Mouse (Mus musculus) T-helper 2 cell (primary cell): ENCODE measurements around the gene Zbtb20.

Source experiments
- in situ Hi-C: fragments of 300-600 bp; cut with MboI, MseI; formaldehyde crosslinking; loops from one replicate; pipeline ENCODE4 v1.15.1; 2025; ENCODE audit warnings: high pct_unique_total_duplicates

The Zbtb20 gene

DNA sequence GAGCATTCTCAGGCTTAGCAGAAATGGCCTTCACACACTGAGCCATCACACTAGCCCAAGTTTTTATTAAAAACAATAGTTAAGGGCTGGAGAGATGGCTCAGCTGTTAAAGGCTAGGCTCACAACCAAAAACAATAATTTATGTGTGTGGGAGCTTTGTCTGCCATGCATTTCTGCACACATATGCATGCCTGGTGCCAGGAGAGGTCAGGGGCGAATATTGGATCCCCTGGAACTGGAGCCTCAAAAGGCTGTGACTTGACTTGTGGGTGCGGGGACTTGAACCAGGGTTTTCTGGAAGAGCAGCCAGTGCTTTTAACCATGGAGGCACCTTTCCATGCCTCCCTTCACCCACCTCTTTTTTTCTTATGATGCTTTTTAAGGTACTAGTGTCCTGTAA lies 685.6 kb downstream of the Zbtb20 start:
- in situ Hi-C loops, result no loop called here

DNA sequence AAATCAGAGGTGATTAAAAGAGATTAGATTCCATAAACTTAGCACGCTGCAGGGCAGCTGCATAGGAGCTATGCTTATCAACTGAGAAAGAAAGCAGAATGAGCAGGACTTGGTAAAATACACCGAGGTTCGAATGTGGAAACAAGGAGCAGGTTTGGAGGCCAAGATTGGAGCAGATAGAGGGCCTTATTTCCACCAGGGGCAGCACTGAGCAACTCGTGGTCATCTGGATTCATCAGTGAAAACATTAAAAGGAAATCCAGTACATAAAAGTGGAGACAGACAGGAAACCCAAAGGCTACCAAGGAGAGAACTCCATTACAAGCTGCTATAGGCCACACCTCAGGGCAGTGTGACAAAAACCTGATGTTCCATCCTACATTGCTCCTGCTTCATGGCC lies 686.3 kb downstream of the Zbtb20 start:
- in situ Hi-C loops, result no loop called here

DNA sequence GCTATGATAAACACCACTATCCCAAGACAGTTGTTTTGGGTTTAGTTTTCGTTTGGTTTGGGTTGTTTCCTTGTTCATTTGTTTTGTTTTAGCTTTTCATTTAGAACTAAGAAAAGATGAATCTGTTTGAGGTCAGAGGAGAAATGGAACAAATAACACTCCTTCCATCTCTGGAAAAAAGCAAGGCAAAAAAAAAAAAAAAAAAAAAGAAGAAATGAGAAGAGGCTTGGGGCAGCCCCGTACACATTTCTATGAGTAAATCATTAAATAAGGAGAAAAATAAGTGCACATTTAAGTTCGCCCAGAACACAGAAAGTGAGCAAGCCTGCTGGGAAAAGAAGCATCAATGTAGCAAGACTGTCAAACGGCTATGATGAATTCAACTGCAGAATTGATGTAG lies 690.2 kb downstream of the Zbtb20 start:
- in situ Hi-C loops, result no loop called here

DNA sequence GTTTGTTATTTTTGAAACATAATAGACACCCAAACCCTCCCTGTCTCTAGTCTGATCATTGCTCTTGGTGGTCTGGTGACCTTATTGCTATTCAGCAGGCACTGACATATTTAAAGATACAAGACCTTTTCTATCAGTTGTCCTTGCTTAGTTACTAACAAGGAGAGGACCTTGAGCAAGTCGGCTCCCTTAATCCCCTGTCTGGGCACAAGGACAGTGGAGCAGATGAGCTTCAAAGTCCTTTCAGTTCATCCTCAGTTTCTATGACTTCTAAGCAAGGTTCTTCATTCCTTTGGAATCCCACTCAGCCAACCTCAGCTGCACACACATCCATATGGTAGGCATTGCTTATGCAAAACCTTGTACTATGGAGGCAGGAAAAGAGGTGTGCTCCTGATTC lies 690.8 kb downstream of the Zbtb20 start:
- in situ Hi-C loops, result no loop called here

DNA sequence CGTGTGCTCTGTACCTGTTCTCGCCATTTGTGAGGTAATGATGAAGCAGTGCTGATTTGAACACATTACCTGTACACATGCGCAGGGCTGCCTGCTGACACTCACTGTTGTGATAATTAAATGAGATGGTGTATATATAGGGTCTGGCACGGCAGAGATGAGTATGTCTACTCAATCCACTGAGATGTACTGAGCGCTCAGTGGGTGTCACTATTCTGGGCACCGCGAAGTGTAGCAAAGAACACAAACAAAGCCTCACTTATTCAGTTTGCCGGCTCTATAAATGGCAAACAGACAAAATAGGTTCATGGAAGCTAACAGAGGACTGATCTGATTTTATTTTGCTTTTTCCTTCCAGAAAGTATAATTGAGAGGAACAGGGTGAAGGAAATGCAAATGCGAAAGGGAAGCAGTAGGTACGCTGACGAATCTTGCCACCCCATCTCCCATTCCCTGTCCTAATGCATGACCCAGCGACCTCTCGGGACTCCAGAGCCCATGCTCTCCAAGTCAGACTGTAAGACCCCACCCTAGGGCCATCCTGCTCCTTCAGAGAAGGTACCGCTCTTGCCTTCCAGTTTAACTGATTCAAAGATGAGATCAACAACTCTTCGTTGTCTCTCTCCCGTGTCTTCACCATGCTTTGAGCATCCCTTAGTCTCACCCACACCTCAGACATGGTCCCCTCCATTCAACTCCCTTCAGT lies 695.8 kb downstream of the Zbtb20 start:
- in situ Hi-C loops, result no loop called here

DNA sequence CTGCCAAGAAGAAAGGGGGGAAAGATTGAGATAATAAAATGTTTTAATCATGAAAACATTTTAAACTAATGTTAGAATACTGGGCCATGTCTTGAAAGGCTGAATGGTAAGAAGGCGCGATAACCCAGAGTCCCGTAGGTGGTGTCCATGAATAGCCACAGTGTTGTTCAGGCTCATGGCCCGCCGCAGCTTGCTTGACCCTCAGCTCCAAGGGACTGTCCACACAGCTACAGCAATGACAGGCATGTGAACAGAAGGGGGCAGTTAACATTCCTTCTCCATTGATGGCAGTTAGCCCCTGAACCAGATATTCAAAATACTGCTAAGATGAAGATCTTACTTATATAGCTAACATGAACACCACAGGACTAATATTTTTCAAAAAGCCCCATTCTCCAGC lies 696.5 kb downstream of the Zbtb20 start:
- in situ Hi-C loops, result no loop called here

DNA sequence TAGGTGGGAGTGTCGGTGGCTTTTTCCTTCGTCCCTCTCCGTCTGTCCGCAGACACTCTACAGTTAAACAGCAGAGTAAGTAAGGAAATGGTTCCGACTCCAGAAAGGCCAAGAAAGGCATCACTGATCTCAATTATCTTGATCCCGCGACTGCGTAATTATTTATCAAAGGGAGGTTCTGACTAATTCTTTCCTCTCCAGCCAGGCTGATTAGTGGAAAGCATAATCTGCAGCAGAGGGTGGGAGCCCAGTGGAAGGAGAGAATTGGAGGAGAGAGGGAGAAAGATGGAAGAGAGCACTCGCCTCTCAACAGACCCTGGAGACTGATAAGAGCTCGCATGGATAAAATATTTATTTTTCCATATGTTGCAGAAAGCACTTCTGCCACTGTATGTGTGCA lies 697.1 kb downstream of the Zbtb20 start:
- in situ Hi-C loops, result no loop called here

DNA sequence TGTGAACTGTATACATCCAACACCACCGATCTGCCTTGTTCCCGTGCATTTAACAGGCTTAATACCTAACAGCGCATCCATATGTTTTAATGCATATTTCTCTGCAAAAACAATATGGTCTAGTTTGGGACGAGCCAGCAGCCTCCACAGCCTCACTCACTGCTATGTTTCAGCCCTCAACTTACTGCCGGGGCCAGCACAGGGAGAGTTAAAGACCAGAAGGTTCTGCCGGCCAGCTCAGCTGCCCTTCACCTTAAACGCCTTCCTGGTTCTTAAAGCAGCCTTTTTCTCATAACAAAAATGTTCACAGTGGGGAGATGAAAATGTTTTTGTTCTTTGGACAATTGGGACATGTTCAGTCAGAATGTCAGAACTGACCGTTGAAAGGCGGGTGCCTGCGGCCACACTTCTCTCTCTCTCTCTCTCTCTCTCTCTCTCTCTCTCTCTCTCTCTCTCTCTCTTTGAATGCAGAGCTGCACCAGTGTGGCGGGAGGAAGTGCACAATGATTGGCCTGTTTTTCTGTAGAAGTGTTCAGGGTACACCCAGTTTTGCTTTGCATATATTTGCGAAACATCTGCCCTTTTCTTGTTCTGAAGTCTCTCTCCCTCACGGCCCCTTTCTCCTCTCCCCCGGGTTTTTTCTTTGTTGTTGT lies 697.6 kb downstream of the Zbtb20 start:
- in situ Hi-C loops, result no loop called here

DNA sequence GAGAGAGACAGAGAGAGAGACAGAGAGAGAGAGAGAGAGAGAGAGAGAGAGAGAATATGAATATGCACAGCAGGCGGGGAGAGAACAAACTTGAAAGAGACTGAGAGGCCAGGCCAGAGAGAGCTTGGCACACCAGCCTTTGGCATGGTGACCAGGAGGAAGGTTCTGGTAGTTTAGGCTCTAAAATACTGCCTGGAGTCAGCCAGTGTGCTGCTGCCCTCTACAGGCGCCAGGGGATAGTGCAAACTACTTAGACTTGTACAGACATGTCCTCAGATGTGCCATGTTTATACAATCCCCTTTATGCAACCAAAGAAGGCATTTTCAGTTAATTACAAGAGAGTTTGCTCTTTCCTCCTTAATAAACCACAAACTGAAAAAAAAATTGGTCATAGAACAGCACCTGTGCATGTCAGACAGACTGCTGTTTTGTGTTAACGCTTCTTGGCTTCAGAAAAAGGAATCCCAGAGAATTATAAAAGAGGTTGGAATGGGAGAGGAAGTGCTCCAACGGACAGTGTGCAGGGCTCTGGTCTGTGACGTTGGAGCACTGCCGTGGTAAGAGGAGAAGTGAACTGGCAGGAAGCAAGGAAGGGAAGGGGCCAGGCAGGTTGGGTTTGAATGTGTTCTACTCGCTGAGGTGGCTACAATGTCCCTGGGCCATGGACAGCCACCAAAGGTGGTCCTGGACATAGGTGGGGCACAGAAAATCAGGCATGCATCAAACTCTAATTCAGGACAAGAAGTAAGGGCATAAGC lies 698.5 kb downstream of the Zbtb20 start:
- in situ Hi-C loops, result no loop called here

DNA sequence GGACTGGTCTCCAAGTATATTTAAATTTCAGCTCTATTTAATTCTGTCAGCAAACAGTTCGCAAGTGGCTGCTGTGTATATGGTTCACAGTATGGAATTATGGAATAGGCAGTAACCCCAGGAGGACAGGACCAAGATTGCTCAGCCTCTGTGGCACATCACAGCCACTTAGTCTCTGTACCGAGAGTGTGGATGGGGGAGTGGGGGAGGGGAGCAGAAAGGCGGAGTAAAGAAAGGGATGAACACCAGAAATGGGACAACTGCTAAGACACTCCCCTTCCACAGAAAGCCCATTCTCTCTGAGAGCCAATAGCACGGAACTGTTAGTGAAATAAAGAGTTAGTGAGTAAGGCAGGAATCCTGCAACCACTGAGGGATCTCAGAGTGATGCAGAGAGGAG lies 699.4 kb downstream of the Zbtb20 start:
- in situ Hi-C loops, result no loop called here

DNA sequence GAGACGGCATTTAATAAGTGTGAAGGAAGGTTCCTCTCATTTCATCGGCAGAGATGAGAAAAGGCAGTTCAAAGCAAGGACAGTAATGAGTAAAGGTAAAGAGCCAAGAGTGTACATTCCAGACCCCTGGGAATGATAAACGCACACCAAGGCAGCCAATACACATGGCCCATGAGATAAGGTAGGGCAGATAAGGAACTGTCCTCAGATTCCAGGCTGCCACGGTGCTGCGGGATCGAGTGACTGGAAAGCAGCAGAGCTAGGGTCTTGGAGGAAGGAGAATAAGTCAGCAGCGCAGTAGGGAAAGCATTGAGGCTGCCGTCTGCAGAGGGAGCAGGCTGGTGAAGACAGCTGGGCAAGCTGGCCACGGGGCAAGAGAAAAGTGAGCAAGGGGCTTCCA lies 699.8 kb downstream of the Zbtb20 start:
- in situ Hi-C loops, result no loop called here

DNA sequence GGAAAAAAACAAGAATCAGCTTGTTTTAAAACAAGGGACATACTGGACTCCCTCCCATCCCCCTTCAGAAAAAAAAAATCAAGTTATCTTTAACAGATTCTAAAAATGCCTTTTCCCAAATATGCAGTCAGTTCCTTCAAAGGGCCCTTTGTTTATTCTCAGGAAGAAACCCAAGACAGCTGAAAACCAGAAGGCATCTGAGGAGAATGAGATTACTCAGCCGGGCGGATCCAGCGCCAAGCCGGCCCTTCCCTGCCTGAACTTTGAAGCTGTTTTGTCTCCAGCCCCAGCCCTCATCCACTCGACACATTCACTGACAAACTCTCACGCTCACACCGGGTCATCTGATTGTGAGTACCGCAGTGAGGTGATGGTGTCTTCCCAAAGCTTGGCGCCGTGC lies 701.7 kb downstream of the Zbtb20 start:
- in situ Hi-C loops, result no loop called here

DNA sequence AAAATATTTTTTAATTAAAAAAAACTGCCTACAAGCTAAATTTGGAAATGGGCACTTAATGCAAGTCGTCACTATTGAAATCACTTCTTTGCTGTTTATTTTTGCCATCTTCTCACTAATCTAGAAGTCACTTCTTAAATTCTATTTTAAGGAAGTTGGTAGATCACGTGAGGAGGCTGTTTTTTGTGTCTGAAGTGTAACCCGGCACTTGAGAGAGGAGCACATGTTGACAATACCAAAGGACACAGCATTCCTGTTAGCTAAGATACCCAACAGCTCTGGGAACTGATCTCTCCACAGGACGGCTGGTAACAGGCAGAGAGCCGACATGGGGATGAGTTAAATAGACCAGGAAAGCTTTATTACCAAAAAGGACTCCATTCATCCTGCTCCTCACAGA lies 702.7 kb downstream of the Zbtb20 start:
- in situ Hi-C loops, result no loop called here

DNA sequence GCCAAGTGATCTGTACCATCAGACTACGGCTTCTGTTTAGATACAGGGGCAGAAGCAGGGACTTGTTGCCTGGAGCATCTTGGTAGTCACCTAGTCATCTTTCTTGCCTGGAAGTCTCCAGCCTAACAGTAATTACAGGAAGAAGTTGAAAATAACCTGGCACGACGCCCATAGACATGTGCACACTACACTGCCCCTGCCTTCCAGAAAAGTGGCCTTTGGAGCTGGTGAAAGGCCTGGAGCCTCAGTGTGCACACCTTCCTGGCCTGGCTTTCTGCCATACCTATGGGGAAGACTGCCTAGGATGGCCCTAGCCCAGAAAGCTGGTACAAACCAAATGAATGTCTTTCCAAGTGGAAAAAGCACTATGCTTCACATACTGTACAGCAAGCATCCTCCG lies 703.4 kb downstream of the Zbtb20 start:
- in situ Hi-C loops, result no loop called here

DNA sequence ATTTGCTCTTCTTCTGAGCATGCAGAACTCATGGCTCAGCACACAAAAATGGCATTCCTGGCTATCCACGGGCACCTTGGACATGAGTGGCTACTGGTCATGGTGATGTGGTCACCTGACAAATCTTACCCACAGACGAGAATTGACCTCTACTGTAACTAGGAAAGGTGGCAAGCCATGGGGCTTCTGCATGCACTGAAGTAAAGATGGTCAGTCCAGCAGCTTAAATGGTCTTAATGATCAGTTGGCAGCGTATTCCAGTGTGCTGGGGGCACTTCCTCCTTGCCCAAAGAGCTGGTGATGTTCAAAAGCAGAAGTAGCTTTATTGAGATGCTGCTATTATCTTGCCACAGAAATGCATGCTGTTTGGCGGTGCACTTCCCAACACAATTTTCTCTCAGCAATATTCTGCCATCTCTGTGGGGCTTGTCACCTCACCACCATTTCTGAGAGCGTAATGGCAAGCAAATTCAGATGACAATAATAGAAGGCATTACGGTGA lies 704.7 kb downstream of the Zbtb20 start:
- in situ Hi-C loops, result no loop called here

DNA sequence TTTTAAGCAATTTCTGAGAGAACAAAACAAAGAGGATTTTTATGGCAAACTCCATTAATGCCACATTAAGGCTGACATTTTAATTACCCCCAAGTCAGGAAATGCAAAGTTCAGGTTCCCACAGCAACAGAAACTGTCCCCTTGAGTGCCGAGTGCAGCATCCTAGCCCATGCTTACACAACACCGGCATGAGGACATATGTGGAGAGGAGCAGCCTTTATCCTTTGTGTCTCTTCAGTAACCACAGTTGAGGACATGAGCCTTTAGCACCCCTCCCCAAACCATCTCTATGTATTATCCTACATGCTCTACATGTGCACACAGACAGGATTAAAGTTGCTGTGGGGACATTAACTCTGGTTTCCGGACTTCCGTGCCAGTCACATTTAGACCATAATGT lies 705.9 kb downstream of the Zbtb20 start:
- in situ Hi-C loops, result no loop called here

DNA sequence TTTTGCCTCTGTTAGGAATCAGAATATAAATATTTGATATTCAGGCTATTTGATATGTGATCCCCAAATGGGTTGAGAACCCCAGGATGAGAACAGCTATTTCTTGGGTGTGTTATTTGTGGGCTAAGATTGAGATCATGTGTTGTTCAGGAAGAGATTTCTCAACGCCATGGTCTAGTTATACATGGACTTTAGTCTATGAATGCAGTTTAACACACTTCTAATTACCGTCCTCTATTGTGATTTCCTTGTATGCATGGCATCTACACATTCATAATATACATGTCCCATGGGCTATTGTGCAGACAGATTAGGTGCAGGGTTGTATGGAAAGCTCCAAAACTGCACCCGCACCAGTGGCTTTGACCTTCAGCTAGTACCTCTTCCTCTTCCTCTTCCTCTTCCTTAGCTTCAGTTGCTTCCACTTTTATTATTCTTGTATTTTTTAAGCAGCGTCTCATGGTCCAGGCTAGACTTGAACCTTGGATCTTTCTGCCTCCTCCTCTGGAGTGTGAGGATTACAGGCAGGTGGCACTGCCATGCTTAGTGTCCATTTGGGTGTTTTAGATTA lies 711.3 kb downstream of the Zbtb20 start:
- in situ Hi-C loops, result no loop called here

DNA sequence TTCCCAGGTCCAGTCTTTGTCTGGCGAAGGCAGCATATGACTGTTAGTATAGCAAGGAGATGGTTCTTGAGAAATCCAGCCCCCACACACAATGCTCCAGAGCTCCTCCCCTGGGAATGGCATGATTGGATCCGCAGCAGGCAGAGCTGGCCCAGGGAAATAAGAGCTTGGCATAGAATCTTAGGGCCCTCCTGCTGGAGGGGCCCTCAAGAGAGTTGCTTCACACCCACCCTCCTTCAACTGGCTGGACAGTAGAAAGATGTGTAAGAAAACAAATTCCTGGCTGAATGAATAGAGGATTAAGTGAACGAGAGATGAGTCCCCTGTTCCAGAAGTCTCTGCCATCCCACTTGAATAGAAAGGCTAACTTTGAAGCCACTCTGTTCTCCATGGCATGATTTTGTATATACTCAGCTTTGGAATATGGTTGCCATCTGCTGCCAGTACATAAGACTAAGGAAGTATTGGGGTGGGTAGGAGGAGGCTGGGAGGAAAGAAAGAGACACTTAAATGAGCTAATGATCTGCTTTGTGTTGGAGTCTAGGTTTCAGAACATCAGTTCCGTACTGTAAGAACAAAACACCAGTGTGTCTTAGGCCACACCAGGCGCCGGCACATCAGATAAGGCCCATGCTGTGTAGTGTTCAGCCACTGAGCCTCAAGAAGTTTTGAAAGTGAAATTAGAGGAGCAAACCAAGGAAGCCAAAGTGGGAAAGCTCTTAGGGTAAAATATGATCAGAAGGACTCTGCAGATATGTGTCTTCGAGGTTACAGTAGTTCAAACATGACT lies 715.2 kb downstream of the Zbtb20 start:
- in situ Hi-C loops, result no loop called here

DNA sequence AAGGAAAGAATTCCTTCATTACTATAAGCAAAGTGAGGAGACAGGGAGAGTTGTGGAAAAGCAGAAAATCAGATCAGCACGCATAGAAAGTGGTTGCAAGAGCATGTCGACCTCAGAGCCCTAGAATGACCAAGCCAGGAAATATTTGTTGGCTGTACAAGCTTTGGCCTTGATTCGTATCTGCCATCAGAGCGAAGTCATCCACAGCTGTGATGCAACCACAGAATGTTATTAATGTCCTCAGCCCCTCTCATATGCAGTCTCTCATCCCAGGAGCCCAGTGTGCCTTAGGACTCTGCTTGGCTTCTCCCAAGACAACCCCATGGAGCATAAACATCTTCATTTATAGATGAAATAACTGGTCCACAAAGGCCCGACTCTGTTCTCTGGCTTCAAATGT lies 716.4 kb downstream of the Zbtb20 start:
- in situ Hi-C loops, result no loop called here

DNA sequence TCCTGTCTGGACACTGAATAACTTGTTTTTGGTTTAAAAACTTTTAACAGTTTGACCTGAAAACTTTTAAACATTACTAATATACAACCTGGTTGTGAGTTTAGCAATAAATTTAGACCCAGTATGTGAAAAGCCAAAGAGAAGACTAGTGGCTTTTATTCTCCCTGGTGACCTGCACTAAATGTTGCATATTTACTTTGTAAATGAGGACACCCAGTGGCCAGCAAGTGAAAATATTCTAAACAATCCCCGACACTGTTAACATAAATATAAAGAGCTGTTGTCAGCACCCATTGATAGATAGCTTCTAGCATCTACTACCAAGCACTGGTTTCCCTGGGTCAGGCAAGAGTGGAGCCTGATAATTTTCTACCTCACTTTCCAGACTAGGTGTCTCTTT lies 717.1 kb downstream of the Zbtb20 start:
- in situ Hi-C loops, result no loop called here

DNA sequence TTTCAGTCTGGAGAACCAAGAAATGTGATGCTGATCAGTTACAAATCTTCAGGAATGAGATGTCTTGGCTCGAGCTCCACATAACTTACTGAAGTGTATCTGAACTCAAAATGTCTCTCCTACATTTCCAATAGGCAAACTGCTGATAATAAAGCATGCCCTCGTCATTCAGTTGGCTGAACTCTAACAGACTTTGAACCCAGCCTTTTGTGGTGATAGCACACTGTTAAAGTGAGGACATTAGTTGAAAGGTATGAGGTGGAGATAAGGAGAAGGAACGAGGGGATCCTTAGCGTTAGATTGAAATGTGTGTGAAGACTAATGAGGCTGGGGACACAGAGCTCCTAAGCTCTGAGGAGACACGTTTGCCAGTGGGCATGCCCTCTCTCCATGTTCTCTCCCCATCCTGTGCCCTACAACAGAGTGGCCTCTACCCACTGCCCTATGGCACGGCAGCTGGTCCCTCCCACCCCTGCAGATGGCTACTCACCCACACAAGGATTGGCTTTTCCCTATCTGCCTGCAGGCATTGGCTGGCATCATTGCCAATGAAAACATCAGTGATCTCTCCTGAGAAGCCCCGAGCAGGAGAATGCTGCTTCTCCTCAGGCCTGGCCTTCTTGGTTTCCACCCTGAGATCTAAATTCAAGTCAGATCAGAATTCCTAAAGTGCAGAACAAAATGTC lies 721.8 kb downstream of the Zbtb20 start:
- in situ Hi-C loops, result no loop called here
